Mouse (Mus musculus) limb, embryonic 15.5 days (tissue): ENCODE results near the gene Olfr1214. TPM values are rescaled to one million over a fixed set of nuclear protein-coding genes. Genes with fewer than 3 reads are reported as not detected.
"Not testable (repeated sequence)": the region's sequence is repeated elsewhere in the genome, so short reads cannot be mapped to it uniquely, and the experiment has no call there.

Source experiments
- ATAC-seq: fragments of 200-750 bp; cut with Nextera tagmentation; 2 replicates; pipeline ENCODE4 v1.8.0; 2017; ENCODE audit warnings: low read depth, moderate TSS enrichment; ENCODE audit not compliant: insufficient number of reproducible peaks, low FRiP score, low TSS enrichment
- H3K27ac ChIP-seq: fragments of 300-500 bp; sonication (generic); 2 replicates; pipeline ENCODE4 v1.5.1; 2015; ENCODE audit warnings: moderate library complexity, mild to moderate bottlenecking, inconsistent platforms
- H3K27me3 ChIP-seq: fragments of 300-500 bp; sonication (generic); 2 replicates; pipeline ENCODE4 v1.6.1; 2015; ENCODE audit warnings: inconsistent platforms
- H3K36me3 ChIP-seq: fragments of 300-500 bp; sonication (generic); 2 replicates; pipeline ENCODE4 v1.6.1; 2015; ENCODE audit warnings: inconsistent platforms
- H3K4me1 ChIP-seq: fragments of 300-500 bp; sonication (generic); 2 replicates; pipeline ENCODE4 v1.6.1; 2015; ENCODE audit warnings: inconsistent platforms
- H3K4me2 ChIP-seq: fragments of 300-500 bp; sonication (generic); 2 replicates; pipeline ENCODE4 v1.6.1; 2015; ENCODE audit warnings: mild to moderate bottlenecking, inconsistent platforms
- H3K4me3 ChIP-seq: fragments of 300-500 bp; sonication (generic); 2 replicates; pipeline ENCODE4 v1.5.1; 2015; ENCODE audit warnings: mild to moderate bottlenecking, inconsistent platforms
- H3K9ac ChIP-seq: fragments of 300-500 bp; sonication (generic); 2 replicates; pipeline ENCODE4 v1.6.1; 2015; ENCODE audit warnings: inconsistent platforms
- H3K9me3 ChIP-seq: fragments of 300-500 bp; sonication (generic); 2 replicates; pipeline ENCODE4 v1.6.1; 2016; ENCODE audit warnings: inconsistent platforms
- WGBS: fragments of 180-500 bp; shearing (Covaris S2); methylation state at CpG from one replicate; pipeline ENCODE4 v1.1.7; 2015; 5-methylcytosine and 5-hydroxymethylcytosine counted together
- polyA plus RNA-seq: library from polyadenylated mRNA; unstranded; fragments of >200 nt; fragmentation: Nextera tagmentation; extraction: Ambion mirVana; gene quantifications from 2 replicates; pipeline ENCODE4 v1.2.1, GENCODE M21; 2015

Olfr1214 gene
- not detected in 2 replicates for polyA plus RNA-seq

GRCm38 (mm10) chr2:88992553-88992952, at the start of gene Olfr1214:
Gene Olfr1214 (minus strand): TSS chr2:88992653.
- H3K9ac ChIP-seq = no peak within 1 kb of the TSS
- H3K27ac ChIP-seq = no peak within 1 kb of the TSS
- WGBS = 74% methylated on average over 1 of the region's 1 CpGs
- no peak within 1 kb of the TSS for H3K4me3 ChIP-seq
- ATAC-seq = no peak
- H3K4me1 ChIP-seq = no peaks in the 10 kb centered on the region
- H3K27me3 ChIP-seq = no peaks in the 10 kb centered on the region
- no peaks in the 10 kb centered on the region for H3K36me3 ChIP-seq
- H3K4me2 ChIP-seq = no peak within 1 kb of the TSS
- H3K9me3 ChIP-seq = no peaks in the 10 kb centered on the region

GRCm38 (mm10) chr2:89031965-89032364, 39.5 kb upstream of the Olfr1214 start, which contains the start of gene Olfr1217:
Gene Olfr1217 (minus strand): TSS chr2:89032065.
- Histone ChIP-seq H3K9ac (no peak within 1 kb of the TSS), H3K27ac (no peak within 1 kb of the TSS), H3K9me3 (no peaks in the 10 kb centered on the region), H3K4me2 (no peak within 1 kb of the TSS), H3K4me1 (no peaks in the 10 kb centered on the region), H3K27me3 (no peaks in the 10 kb centered on the region), H3K4me3 (no peak within 1 kb of the TSS), H3K36me3 (no peaks in the 10 kb centered on the region)
- WGBS = 73% methylated on average over 2 of the region's 2 CpGs
- no peak for ATAC-seq

- H3K36me3 ChIP-seq, H3K27me3 ChIP-seq, H3K4me3 ChIP-seq, H3K4me2 ChIP-seq, H3K9ac ChIP-seq, H3K9me3 ChIP-seq, ATAC-seq, H3K4me1 ChIP-seq, H3K27ac ChIP-seq: not testable (repeated sequence)
- 67% methylated on average over 3 of the region's 3 CpGs for WGBS
Observed at GRCm38 (mm10) chr2:89021436-89021835, 29.0 kb upstream of the Olfr1214 start.

- H3K27ac ChIP-seq = no peak within 1 kb of the TSS
- H3K4me3 ChIP-seq = no peak within 1 kb of the TSS
- no peaks in the 10 kb centered on the region for H3K36me3 ChIP-seq
- 65% methylated on average over 1 of the region's 1 CpGs for WGBS
- no peaks in the 10 kb centered on the region for H3K27me3 ChIP-seq
- no peaks in the 10 kb centered on the region for H3K4me1 ChIP-seq
- H3K9ac ChIP-seq = no peak within 1 kb of the TSS
- no peaks in the 10 kb centered on the region for H3K9me3 ChIP-seq
- ATAC-seq = no peak
- H3K4me2 ChIP-seq = no peak within 1 kb of the TSS
Observed at GRCm38 (mm10) chr2:89018240-89018639, 25.8 kb upstream of the Olfr1214 start, which contains the start of gene Olfr1216. Gene Olfr1216 (minus strand): TSS chr2:89018340.

- H3K27ac ChIP-seq = no peak within 1 kb of the TSS
- no peak within 1 kb of the TSS for H3K9ac ChIP-seq
- H3K27me3 ChIP-seq = no peaks in the 10 kb centered on the region
- no peak within 1 kb of the TSS for H3K4me3 ChIP-seq
- no peaks in the 10 kb centered on the region for H3K9me3 ChIP-seq
- no peaks in the 10 kb centered on the region for H3K36me3 ChIP-seq
- 66% methylated on average over 2 of the region's 2 CpGs for WGBS
- H3K4me2 ChIP-seq = no peak within 1 kb of the TSS
- ATAC-seq = no peak
- no peaks in the 10 kb centered on the region for H3K4me1 ChIP-seq
Observed at GRCm38 (mm10) chr2:89006873-89007272, 14.4 kb upstream of the Olfr1214 start, which contains the start of gene Olfr1215. Gene Olfr1215 (minus strand): TSS chr2:89006973.

- H3K27me3 ChIP-seq = no peaks in the 10 kb centered on the region
- no peak within 1 kb of the TSS for H3K4me3 ChIP-seq
- H3K9me3 ChIP-seq = no peaks in the 10 kb centered on the region
- H3K9ac ChIP-seq = no peak within 1 kb of the TSS
- H3K4me1 ChIP-seq = no peaks in the 10 kb centered on the region
- H3K27ac ChIP-seq = no peak within 1 kb of the TSS
- ATAC-seq = no peak
- no peak within 1 kb of the TSS for H3K4me2 ChIP-seq
- no peaks in the 10 kb centered on the region for H3K36me3 ChIP-seq
- 88% methylated on average over 1 of the region's 1 CpGs for WGBS
Observed at GRCm38 (mm10) chr2:88980181-88980580, 12.3 kb downstream of the Olfr1214 start, which contains the start of gene Gm13762. Gene Gm13762 (minus strand): TSS chr2:88980281.

GRCm38 (mm10) chr2:88953669-88954068, 38.8 kb downstream of the Olfr1214 start, which contains the start of gene Olfr1212:
Gene Olfr1212 (plus strand): TSS chr2:88953969.
- H3K36me3 ChIP-seq = no peaks in the 10 kb centered on the region
- no peaks in the 10 kb centered on the region for H3K27me3 ChIP-seq
- H3K9me3 ChIP-seq = no peaks in the 10 kb centered on the region
- no peak for ATAC-seq
- no peak within 1 kb of the TSS for H3K4me3 ChIP-seq
- H3K27ac ChIP-seq = no peak within 1 kb of the TSS
- no peaks in the 10 kb centered on the region for H3K4me1 ChIP-seq
- H3K4me2 ChIP-seq = no peak within 1 kb of the TSS
- H3K9ac ChIP-seq = no peak within 1 kb of the TSS

GRCm38 (mm10) chr2:88938011-88938410, 54.4 kb downstream of the Olfr1214 start, which contains the start of gene Olfr1211:
Gene Olfr1211 (minus strand): TSS chr2:88938111.
- no peak within 1 kb of the TSS for H3K27ac ChIP-seq
- H3K4me3 ChIP-seq = no peak within 1 kb of the TSS
- H3K4me2 ChIP-seq = no peak within 1 kb of the TSS
- H3K27me3 ChIP-seq = no peaks in the 10 kb centered on the region
- no peaks in the 10 kb centered on the region for H3K36me3 ChIP-seq
- ATAC-seq = no peak
- no peaks in the 10 kb centered on the region for H3K4me1 ChIP-seq
- H3K9ac ChIP-seq = no peak within 1 kb of the TSS
- WGBS = 87% methylated on average over 1 of the region's 1 CpGs
- H3K9me3 ChIP-seq = no peaks in the 10 kb centered on the region

Other genes with a start within 250 kb of the Olfr1214 start
- not detected in 2 replicates for gene Olfr1198, start 241.3 kb downstream of the Olfr1214 start, polyA plus RNA-seq
- not detected in 2 replicates for gene Olfr1199, start 232.2 kb downstream of the Olfr1214 start, polyA plus RNA-seq
- gene Olfr1200, start 222.2 kb downstream of the Olfr1214 start, polyA plus RNA-seq = not detected in 2 replicates
- not detected in 2 replicates for gene Olfr1201, start 199.6 kb downstream of the Olfr1214 start, polyA plus RNA-seq
- not detected in 2 replicates for gene Olfr1202, start 178.2 kb downstream of the Olfr1214 start, polyA plus RNA-seq
- gene Olfr1205, start 162.9 kb downstream of the Olfr1214 start, polyA plus RNA-seq = not detected in 2 replicates
- not detected in 2 replicates for gene Olfr1204, start 143.4 kb downstream of the Olfr1214 start, polyA plus RNA-seq
- gene Olfr1206, start 129.4 kb downstream of the Olfr1214 start, polyA plus RNA-seq = not detected in 2 replicates
- not detected in 2 replicates for gene Olfr1208, start 90.3 kb downstream of the Olfr1214 start, polyA plus RNA-seq
- not detected in 2 replicates for gene Olfr1209, start 77.5 kb downstream of the Olfr1214 start, polyA plus RNA-seq
- not detected in 2 replicates for gene Olfr1211, start 54.5 kb downstream of the Olfr1214 start, polyA plus RNA-seq
- not detected in 2 replicates for gene Olfr1212, start 38.7 kb downstream of the Olfr1214 start, polyA plus RNA-seq
- gene Gm13762, start 12.4 kb downstream of the Olfr1214 start, polyA plus RNA-seq = not detected in 2 replicates
- gene Olfr1215, start 14.3 kb upstream of the Olfr1214 start, polyA plus RNA-seq = not detected in 2 replicates
- gene Olfr1216, start 25.7 kb upstream of the Olfr1214 start, polyA plus RNA-seq = not detected in 2 replicates
- not detected in 2 replicates for gene Olfr1217, start 39.4 kb upstream of the Olfr1214 start, polyA plus RNA-seq
- not detected in 2 replicates for gene Olfr1218, start 68.5 kb upstream of the Olfr1214 start, polyA plus RNA-seq
- not detected in 2 replicates for gene Olfr1219, start 90.9 kb upstream of the Olfr1214 start, polyA plus RNA-seq
- not detected in 2 replicates for gene Olfr1220, start 114.2 kb upstream of the Olfr1214 start, polyA plus RNA-seq
- gene Olfr1221, start 124.6 kb upstream of the Olfr1214 start, polyA plus RNA-seq = not detected in 2 replicates
- gene Olfr1222, start 140.4 kb upstream of the Olfr1214 start, polyA plus RNA-seq = not detected in 2 replicates
- gene Olfr1223, start 158.9 kb upstream of the Olfr1214 start, polyA plus RNA-seq = not detected in 2 replicates
- gene Olfr1224-ps1, start 171.4 kb upstream of the Olfr1214 start, polyA plus RNA-seq = not detected in 2 replicates
- not detected in 2 replicates for gene Olfr1225, start 182.0 kb upstream of the Olfr1214 start, polyA plus RNA-seq
- not detected in 2 replicates for gene Olfr1226, start 207.4 kb upstream of the Olfr1214 start, polyA plus RNA-seq